Mouse (Mus musculus) left cerebral cortex, postnatal 25 days (tissue): Measurements from ENCODE around the gene Ltc4s. TPM values are rescaled to one million over a fixed set of nuclear protein-coding genes. Genes with fewer than 3 reads are reported as not detected.

Experiments
- DNase-seq, 2 experiments: peaks; one replicate each; pipeline ENCODE4 v3.0.0; 2022; ENCODE audit warnings: low spot score in 2 of 2, mixed read lengths in 1 of 2
- intact Hi-C: fragments of 180-260 bp; cut with DNase I; formaldehyde crosslinking; loops from one replicate; pipeline ENCODE4 v1.15.1; 2025
- total RNA-seq, 2 experiments: library from RNA; stranded (reverse); gene quantifications; 2 replicates each; pipeline ENCODE4 v1.2.3; 2021

Ltc4s gene
- total RNA-seq, 2 experiments from 2014 or later = 8.4 to 8.7 TPM

- intact Hi-C loops = no loop called here
- DNase-seq = no peak
These were observed 14.4 kb upstream of the Ltc4s start for GRCm38 (mm10) chr11:50252684-50253265.

DNA sequence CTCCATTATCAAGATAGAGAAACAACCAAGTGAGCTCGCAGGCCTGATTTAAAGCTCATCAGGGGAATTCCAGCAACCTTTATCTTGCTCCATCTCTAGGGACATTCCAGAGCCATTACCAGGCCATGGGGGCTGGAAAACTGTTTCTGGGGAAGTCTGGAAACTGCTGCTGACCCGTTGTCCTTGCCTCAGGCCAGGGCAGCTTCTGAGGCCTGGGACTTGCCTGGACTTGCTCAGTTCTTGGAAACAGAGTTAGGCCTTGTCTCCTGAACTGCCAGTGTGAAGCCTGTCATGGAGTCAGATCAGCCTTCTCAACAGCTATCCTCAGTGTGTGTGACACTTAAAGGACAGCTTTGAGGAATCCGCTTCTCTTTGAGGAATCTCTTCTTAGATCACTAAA is 13.8 kb upstream of the Ltc4s start:
- no peak for DNase-seq
- intact Hi-C loops = no loop called here

- intact Hi-C loops = no loop called here
- DNase-seq = peak in 1 of 2 experiments; percentile 35
These were observed 10.2 kb upstream of the Ltc4s start for GRCm38 (mm10) chr11:50248473-50249171.

DNA sequence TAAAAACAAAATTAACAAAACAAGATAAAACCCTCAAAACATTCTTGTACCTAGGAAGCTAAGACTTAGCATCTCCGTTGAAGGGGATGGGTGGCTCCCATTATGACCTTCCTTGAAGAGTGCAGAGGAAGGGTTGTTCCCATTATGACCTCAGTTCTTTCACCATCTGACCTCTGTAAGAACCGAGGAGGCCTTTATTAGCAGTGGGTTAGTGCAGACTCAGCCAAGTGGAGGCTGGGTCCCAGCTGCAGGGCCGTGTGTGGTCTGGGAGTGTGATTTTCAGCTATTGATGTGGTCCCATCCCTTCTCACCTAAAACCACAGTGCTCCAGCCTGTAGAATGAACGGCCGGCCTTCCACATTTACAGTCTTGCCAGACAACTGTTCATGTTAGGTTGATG is 6.9 kb upstream of the Ltc4s start:
- intact Hi-C loops = no loop called here
- no peak for DNase-seq

DNA sequence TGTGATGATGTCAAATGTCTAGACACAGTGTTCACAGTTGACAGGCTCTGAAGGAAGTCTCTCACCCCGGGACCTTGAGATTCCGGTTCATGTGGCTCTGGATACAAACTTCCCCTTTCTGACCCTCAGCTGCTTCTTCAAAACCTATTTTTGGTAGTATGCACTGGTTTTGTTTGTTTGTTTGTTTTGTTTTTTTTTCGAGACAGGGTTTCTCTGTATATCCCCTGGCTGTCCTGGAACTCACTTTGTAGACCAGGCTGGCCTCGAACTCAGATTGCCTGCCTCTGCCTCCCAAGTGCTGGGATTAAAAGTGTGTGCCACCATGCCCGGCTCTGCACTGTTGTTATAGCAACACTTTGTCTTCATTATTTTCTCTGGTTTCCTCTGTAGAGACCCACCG is 5.5 kb upstream of the Ltc4s start:
- intact Hi-C loops = no loop called here
- peak in 1 of 2 experiments; percentile 20 for DNase-seq

GRCm38 (mm10) chr11:50240235-50240911 is 2.0 kb upstream of the Ltc4s start:
- intact Hi-C loops = no loop called here
- DNase-seq = no peak

DNA sequence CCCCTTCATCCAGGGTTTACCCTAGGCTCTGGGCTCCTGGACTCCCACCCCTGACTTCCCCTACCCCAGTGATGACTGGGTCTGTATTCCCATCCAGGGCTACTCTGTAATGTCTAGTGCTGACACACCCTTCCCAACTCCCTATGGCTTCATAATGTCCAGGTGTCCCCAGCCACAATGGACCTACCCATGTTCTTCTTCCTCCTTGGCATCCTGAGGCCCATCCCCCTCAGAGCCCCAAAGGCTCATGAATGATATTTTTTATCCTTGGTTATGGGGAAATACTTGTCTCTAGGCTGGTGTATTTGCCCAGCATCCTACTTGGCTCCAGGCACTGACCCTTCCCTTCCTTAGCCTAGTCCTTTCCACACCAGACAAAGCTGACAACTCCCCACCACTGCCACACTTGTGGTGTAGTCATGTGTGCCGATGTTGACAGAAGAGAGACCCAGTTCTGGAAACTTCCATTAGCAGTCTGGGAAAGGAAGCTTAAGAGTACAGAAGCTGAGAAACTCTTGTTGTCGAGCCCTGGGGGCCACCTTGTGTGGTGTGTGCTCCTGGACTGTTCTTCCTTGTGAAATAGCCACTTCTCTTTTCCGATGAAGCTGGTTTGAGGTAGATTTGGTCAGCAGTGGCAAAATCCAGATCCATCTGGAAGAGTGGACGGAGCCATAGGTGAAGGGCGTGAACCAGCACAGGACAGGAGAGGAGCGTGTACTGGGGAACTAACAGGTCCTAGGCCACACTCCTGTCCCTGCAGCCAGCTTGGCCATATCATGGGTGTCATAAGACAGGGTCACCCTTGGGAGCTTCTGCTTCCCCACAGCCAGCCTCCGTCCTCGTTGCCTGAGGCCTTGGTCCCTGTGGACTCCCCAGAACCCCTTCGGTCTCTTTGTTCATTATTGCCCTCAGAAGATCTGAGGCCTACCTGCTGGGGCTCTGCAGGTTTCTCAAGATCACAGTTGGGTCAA is 690 bp upstream of the Ltc4s start:
- no peak for DNase-seq
- intact Hi-C loops = loop anchor here (5.0 kb wide), 1 partner anchor 123 kb away; no protein-coding TSS in a partner anchor

DNA sequence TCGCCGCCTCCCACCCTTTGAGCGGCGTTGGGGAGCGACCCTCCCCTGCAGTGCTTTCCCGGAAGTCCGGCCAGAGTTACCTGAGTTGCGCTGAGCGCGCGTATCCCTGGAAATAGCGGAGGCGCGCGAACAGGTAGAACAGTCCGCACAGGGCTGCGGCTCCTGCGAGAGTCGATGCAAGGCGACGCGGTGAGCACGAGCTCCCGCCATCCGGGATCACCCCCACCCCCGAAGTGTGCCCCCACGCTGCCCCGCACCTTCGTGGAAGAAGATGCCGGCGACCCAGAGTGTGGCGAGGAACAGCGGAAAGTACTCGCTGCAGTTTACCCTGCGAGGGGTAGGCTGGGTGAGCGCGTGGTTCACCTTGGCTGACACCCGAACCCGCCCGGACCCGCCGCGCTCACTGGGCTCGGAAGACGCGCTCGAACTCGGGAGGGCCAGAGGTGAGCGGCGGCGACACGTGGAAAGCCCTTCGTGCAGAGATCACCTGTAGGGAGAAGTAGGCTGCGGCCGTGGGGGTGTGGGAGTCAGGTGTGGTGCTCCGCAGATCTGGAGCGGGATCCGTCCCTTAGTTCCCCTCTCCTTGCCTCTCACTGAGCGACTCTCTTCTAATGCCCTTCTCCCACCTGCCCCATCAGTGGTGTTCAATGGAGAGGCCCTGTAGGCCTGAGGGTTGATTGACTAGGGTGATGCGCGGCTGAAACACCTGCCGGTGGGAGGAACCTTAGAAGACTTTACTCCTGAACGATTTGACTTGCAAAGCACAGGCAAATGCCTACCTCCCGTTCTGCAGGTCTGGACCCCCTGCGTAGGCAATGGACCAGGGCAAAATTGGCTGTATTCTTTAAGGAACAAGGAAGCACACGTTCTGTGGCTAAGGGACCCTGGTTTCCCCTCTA is 1.2 kb downstream of the Ltc4s start:
- intact Hi-C loops = loop anchor here (1.0 to 5.0 kb wide), 2 partner anchors 53 to 125 kb away; no protein-coding TSS in a partner anchor
- no peak for DNase-seq

DNA sequence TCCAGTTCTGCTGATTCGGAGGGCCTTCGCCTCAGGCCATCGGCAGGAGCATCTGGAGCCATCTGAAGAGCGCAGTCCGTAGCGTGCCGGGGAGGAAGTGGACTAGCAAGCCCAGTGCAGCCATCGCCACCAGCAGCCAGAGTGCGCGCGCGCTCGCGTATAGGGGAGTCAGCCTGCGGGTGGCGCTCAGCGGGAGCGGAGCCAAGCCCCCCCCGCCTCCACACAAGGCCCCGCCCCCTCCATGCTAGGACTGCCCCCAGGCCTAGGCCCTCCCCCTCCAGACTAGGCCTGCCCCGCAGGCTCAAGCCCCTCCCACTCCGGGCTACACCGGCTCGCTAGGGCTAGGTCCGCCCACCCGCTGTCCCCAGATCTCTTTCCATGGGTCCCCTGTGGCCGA is 1.9 kb downstream of the Ltc4s start:
- intact Hi-C loops = loop anchor here (1.0 to 5.0 kb wide), 2 partner anchors 54 to 126 kb away; no protein-coding TSS in a partner anchor
- DNase-seq = peak; percentile 77 to 82

GRCm38 (mm10) chr11:50234606-50235005 is 3.8 kb downstream of the Ltc4s start:
- intact Hi-C loops = loop anchor here (5.0 kb wide), 1 partner anchor 128 kb away; no protein-coding TSS in a partner anchor
- DNase-seq = no peak

DNA sequence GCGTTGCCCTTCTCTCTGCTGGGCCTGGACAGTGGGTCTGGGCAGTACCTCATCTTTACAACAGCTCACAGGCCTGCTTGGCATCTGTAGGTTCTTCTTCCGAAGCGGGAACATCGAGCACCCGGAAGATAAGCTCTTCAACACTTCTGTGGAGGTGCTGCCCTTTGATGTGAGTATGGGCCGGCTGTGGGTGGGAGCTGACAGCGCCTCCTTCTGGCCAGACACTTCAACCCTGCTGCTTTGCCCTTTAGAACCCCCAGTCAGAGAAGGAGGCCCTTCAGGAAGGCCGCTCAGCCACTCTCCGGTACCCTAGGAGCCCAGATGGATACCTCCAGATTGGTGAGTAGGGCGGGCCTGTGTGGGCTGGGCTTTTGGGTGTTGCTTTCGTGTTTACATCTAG is 4.4 kb downstream of the Ltc4s start:
- DNase-seq = no peak
- intact Hi-C loops = no loop called here

- intact Hi-C loops = no loop called here
- peak in 1 of 2 experiments; percentile 84 for DNase-seq
These were observed 5.4 kb downstream of the Ltc4s start for GRCm38 (mm10) chr11:50233022-50233421.

GRCm38 (mm10) chr11:50231411-50231810 is 7.0 kb downstream of the Ltc4s start:
- peak in 1 of 2 experiments; percentile 80 for DNase-seq
- intact Hi-C loops = no loop called here

DNA sequence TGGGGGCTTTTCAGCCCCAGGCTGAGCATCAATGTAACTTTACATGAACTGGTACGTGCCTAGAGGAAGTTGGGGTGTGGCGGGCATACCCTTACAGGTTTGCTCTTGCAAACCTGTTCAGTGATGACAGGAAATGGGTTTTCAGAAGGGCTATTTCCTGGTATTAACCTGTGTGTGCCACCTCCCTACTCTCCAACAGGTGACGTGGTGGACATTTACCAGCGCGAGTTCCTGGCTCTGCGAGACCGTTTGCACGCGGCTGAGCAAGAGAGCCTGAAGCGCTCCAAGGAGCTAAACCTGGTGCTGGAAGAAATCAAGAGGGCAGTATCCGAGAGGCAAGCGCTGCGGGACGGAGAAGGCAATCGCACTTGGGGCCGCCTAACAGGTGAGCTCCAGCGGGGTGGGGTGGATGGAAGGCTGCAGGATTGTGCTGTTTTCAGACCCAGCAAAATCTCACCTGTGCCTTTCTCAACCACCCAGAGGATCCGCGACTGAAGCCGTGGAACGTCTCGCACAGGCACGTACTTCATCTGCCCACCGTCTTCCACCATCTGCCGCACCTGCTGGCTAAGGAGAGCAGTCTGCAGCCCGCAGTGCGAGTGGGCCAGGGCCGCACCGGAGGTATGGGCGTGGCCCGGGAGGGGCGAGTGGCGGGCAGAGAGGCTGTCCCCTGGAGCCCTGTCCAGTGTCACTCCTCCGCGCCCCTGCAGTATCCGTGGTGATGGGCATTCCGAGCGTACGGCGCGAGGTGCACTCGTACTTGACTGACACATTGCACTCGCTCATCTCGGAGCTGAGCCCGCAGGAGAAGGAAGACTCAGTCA is 7.7 kb downstream of the Ltc4s start:
- DNase-seq = no peak
- intact Hi-C loops = no loop called here

GRCm38 (mm10) chr11:50229252-50229910 is 9.0 kb downstream of the Ltc4s start:
- DNase-seq = no peak
- intact Hi-C loops = no loop called here

GRCm38 (mm10) chr11:50228772-50229171 is 9.6 kb downstream of the Ltc4s start:
- no peak for DNase-seq
- intact Hi-C loops = no loop called here

DNA sequence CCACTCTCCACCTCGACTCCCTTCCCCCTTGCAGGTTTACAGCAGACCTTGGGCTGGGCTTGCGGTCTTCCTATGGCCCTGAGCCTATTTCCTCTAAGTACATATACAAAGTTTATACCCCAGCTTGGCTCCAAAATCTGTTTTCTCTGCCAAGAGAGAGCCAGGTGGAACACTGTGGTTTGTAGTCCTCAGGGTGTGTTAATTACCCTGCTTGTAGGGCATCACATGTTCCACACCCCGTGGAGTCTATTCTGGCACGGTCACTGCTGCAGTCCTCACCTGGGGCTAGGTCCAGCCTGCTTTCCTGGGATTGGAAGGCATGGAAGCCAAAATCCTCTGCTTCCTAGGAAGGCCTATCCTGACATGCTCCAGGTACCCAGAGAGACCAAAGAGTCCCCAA is 10.7 kb downstream of the Ltc4s start:
- intact Hi-C loops = no loop called here
- no peak for DNase-seq
